Mouse (Mus musculus): ENCODE data around the gene Atat1.
A peak's percentile ranks its signal among the peaks of the same experiment; 100 is the strongest.

Gene Atat1

DNA sequence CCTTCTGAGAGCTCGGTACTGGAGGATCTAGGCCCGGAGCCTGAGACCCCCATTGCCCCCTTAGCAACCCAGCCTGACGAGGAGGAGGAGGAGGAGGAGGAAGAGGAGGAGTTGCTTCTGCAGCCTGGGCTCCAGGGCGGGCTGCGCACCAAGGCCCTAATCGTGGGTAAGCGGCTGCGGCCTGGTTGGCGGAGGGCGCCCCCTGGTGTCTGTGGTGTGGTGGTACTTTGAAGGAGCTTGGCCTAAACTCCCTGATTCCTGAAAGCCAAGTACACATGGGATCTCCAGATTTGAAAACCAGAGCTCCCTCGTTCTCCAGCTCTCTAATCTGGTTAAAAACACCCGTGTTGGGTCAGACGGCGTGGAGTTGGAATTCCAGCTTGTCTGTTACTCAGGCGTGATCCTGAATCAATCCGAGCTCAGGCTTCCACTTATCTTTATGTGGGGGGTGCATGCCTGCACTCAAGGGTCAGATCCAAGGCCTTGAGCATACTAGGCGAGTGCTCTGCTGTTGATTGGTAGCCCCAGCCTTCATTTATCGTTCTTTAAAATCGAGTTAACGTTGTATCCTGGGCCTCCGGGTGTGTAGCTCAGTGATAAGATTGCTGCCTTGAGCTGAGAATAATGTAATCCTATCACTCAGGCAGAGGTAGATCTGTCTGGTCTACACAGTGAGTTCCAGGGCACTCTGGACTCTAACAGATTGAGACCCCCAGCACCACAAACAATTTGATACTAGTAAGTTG, 35.9 kb downstream of the Atat1 start:
- peak; percentile 90 for DNase-seq

DNA sequence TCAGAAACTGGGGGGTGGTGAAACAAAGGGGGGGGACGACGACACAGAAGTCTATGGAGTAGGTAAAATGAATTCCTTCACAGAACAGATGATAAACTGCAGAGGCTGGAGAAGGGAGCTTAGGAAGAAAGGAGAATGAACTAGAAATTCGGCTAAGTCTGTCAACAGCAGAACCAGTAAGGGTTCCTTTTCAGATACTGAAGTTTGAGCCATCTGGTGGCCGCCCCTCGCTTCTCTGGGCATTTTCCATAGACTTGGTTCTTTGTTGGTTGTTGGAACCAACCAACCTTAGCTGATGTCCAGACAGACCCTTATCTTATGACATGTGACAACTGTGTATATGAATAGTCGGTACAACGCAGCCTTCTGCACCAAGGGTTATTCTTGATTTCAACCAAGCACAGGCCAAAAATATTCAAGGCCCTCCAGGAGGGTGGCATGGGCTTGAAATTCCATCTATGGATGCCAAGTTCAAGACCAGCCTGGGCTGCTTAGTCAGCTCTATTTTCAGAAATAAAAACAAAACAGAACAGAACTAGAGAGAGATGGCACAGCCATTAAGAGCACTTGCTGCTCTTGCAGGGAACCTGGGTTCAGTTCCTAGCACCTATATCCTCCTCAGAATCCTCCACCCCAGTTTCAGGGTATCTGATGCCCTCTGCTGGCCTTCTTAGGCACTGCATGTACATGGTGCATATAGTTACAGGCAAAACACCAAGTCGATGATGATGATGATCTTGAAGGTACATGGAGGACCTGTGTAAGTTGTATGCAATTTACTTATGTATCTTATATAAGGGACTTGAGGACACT, 38.8 kb downstream of the Atat1 start:
- DNase-seq, result peak; percentile 45

DNA sequence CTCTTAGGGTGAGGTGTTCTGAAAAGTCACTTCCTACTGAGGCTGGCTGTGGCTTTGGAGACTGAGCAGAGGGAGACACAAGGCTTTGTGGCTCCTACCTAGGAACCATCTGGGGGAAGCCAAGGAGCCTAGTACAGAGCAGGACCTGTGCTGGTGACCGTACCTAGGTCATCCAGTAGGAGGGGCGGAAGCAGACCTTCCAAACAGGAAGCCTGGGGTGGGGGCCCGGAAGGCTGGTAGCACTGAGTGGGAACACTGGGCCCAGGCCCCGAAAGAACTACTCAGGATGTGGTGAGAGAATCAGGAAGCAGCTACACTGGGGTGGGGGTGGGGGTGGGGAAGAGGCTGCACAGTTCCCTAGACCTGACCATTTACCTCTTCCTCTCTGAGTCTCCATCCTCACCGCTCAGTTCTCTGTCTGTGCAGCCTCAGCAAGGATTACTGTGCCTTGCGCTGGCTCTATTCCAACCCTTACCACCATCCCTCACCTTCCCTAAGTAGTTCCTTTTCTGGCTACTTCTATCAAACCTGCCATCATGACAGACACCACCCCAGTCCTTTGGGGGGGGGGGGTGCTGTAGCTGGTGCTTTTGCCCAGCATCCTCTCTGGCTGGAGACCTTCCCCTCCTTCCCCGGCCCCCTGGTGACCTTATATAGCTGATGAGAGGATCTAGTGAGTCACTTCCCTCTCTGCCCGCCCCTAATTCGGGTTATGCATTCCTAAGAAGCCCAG, 39.6 kb downstream of the Atat1 start:
- DNase-seq, result peak; percentile 62

DNA sequence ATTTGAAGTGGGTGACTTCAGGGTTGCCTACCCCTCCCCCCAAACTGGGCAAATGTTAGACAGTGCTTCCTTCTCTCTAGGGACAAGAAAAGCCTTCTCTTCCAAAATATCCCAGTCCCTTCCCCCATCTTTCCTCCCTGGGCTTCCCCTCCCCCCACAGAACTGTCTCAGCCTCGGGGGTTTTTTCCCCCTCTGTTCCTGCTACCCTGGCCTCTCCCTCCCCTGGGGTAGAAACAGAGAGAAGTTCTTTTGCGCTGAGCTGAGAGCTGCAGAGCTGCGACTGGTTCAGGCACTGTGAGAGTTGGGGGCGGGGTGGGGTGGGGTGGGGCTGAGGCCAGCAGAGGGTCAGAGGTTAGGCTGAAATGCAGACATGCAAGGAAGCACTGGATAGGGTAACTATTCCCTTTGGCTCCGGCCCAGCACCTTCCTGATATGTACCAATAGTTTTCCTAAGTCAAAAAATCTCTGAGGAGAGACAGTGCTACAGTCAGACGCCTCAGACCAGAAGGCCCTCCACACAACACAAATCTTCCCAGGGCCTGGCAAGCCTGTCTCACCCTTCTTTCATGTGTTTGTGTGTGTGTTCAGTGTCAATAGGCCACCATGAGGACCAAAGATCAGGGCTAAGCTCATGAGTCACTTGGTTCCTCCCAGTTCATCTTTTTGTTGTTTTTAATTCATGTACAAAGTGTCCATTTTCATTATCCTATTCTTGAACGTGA, 40.4 kb downstream of the Atat1 start:
- peak; percentile 57 for DNase-seq

DNA sequence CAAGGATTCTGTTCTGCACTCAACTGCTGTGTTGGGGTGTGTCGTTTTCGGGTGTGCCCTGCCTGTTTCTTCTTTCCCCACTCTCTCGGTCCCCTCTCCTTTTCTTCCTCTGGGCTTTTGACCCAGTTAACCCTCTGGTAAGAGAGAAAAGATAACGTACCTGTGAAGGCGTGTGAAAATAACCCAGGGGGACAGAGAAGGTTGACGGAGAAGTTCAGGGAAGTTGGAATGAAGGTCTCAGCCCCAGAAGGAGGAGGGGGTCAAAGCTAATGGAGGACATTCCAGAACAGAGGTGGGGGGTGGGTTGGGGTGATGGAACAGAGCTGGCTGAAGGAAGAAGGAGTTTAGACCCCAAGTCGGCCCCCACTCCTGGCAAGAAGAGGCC, 40.9 kb downstream of the Atat1 start:
- DNase-seq, result no peak

DNA sequence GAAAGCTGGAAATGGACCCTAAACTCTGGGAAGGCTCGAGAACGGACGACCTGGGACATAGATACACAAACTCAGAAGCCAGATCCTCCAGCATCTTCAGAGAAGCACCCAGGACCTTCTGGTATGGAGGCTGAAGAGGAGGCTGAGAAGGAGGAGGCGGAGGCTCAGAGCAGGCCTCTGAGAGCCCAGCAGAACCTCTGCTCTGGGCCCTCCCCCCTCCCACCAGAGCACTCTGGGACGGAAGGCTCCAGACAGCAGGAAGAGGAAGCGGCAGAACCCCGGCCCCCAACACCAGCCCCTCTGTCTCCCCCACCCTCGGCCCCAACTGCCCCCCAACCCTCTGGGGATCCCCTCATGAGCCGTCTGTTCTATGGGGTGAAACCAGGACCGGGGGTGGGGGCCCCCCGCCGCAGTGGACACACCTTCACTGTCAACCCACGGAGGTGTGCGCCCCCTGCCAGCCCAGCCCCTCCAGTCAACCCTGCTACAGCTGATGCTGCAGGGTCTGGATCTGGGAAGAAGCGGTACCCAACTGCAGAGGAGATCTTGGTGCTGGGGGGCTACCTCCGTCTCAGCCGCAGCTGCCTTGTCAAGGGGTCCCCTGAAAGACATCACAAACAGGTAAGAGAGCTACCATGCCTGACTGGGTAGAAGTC, 41.6 kb downstream of the Atat1 start:
- peak; percentile 26 for DNase-seq

DNA sequence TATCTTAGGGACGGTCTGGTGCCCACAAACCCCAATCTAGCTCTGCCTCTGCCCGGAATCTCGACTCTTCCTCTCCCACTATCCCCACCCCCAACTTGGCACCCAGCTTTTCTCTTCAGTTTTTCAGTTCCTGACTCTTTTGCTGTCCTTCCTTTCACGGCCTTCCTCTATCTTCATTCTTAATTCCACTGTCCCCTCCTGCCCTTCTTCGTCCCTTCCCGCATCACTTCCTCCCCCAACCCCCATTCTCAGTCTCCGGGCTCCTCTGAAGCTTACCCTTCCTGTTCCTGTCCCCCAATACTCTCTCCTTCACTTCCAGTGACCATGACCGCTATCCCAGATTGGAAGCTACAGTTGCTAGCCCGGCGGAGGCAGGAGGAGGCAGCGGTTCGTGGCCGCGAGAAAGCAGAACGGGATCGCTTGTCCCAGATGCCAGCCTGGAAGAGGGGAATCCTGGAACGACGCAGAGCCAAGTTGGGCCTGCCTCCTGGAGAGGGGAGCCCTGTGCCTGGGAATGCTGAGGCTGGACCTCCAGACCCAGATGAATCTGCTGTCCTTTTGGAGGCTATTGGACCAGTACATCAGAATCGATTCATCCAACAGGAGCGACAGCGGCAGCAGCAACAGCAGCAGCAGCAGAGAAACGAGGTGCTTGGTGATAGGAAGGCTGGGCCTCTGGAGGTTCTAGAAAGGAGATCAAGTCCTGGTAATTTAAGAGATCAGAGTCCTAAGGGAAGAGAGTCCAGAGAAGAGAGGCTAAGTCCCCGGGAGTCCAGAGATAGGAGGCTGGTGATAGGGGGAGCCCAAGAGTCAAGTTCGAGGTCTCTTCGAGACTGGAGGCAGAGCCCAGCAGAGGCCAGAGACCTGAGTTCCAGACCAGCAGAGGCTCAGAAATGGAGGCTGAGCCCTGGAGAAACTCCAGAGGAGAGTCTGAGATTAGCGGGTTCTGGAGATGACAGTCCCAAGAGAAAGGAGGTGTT, 42.7 kb downstream of the Atat1 start:
- DNase-seq, result peak; percentile 40

DNA sequence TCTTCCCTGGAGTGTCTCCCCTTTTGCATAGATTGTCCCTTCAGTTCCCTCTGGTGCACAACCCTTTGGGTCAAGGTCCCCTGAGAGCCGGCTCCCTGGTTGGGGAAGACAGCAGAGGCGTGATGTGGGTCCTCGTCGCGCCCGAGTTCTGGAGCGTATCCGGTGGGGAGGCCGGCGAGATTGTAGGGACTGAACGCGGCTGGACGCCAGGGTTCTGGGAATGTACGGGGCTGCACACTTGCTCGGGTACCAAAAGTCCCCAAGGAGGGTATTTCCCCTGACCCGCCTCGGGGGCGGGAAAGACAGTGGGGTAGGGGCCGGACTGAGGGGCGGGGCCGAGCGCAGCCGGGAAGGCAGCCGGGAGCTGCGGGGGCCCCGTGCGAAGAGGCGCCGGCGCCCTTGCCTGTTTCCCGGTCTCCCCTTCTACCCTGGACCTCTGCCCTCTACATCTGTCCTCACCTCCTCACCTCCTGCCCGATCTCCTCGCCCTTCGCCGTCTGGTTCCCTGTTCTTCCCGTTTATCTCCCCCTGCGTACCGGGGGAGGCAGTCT, 43.5 kb downstream of the Atat1 start:
- DNase-seq, result peak; percentile 61

DNA sequence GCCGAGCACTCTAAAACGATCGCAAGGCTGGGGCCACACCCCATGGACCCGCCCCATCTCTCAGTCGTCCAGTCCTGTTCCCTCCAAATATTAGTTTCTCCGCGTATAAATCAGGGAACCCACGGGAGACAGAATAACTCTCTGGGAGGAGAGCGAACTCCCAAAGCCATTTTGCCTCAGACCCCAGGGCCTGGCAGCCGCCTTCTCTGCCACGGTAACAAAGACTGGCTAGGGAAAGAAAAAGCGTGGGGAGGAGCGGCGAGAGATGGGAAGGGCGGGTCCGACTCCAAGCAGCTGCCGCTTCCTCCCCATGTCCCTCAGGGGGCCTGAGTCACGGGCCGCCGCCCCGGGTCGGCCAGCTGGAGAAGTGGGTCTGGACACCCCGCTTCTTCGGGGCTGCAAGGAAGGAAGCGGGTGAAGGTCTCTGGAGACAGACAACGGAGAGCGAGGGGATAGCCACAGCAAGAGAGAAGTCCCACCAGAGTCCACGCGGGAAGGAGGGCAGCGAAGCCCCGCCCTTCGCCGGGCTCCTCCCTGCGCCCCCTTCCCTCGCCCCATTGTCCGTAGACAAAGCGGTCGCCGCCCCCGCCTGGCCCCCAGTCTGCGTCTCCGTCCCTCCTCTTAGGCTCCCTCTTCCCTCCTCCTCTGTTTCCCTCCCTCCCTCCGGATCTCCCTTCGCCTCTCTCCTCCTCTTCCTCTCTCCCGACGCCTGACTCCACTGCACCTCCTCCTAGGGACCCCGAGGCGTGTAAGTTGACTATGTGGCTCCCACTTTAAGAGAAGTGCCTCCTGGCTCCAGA, 44.2 kb downstream of the Atat1 start, which contains the start of gene Ppp1r18:
TSS of gene Ppp1r18 (plus strand) at position 113 of the 800 bp plus-strand sequence.
- peak; percentile 67 for DNase-seq

DNA sequence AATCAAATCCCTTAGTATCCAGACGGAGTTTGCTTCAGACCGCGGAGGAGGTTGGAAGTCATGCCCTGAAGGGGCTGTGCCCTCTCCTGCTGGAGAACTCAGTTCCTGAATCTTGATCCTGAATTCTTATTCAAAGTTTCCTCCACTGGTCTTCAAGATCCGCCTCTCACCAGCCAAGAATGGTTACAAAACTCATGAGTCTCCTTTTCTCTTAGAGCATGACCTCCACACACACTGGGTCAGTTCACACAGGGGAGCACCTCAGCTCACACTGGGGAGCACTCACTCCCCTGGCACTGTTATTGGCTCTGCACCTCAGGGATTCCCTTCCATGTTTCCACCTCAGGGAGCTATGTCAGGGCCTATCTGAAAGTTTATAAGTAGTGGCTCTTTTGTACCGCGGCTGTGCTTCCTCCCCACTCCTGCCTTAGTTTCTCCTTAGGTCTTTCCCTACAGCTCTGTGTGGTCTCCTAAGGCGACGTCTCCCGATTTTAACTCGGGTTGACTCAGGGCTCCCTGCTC, 45.0 kb downstream of the Atat1 start:
- no peak for DNase-seq

DNA sequence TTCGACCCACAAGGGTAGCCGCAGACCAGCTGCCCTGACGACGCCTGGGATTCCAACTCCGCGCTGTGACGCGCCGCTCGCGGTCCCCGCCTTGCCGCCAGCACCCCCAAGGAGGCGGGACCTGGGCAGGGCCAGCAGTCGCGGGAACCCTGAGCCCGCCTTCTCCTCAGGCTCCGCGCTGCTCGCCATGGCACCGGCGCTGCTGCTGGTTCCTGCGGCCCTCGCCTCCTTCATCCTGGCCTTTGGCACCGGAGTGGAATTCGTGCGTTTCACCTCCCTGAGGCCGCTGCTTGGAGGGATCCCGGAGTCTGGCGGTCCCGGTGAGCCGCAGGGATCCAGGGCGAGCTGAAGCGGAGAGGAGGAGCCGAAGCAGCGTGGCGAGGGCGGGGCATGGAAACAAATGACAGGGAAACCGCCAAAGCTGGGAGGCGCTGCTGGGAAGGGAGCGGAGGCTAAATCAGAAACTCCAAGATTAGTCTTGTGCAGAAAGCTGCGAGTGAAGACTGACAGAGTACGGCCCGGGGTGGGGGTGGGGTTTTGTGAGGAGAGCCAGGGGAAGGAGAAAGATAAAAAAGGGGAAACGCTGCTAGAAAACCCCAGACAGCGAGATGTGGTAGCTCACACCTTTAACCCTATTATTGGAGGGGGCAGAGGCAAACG, 48.5 kb downstream of the Atat1 start, which contains the start of gene Nrm:
TSS of gene Nrm (plus strand) at position 121 of the 660 bp plus-strand sequence.
- DNase-seq, result peak; percentile 89

DNA sequence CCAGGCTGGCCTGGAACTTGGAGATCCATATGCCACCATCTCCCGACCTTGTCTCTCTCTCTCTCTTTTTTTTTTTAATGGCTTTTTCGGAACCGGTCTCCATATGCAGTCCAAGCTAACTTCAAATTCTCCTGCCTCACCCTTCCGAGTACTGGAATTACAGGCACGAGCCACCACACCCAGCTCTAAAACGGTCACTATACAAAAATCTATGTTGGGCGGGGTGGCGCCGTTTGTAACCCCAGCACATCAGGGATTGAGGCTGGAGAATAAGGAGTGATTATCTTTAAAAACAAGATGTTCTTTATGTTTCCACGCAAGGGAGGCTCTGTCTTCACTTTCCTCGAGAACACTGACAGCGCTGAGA, 49.1 kb downstream of the Atat1 start:
- DNase-seq, result no peak

DNA sequence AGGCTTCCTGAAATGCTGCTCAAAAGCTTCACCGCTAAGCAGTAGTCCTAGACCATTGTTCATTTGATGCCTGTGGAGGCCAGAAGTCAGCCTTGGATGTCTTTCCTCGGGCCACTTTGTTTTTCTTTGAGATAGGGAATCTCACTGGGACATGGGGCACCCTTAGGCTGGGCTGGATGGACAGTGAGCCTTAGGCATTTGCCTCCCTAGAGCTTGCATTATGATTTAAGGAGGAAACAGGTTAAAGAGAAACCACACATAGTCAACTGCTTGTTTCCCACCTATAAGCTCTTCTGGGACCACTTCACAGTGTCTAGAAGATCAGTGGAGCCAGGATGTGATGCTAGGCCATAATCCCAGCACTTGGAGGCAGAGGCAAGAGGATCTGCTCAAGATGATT, 50.0 kb downstream of the Atat1 start:
- no peak for DNase-seq

DNA sequence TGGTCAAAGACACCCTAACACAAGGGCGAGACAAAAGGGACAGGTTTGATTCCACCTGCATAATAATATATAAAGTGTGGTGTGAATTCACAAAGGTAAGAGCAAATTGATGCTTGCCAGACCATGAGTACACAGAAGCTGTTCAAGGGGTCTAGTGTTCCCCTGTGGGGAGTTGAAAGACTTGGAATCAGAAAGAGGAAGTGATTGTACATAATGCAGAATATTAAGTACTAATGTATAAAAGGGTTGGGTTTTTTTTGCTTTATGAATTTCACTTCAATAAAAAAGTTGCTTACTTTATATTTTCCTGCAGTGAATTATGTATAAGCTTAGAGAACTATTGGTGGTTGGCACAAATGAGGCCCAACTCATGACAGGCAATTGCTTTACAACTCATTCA, 50.5 kb downstream of the Atat1 start:
- DNase-seq, result no peak

DNA sequence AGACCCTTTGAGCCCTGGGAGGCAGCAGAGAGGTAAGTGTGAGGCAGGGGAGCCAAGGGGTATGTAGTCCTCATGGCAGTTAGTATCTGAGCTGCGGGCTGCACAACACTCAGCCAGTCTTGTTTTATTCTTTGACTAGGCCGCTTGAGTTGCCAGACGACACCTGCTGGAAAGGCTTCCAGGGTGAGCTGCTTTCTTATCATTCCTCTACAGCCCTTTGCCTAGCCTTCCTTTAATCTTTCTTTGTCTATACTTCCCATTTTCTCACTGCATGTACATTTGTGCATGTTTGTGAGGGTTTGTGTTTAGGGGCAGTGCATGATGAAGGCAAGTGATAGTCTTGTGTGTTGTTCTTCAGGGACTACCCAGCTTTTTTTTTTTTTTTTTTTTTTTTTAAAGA, 58.9 kb downstream of the Atat1 start:
- peak; percentile 54 for DNase-seq

DNA sequence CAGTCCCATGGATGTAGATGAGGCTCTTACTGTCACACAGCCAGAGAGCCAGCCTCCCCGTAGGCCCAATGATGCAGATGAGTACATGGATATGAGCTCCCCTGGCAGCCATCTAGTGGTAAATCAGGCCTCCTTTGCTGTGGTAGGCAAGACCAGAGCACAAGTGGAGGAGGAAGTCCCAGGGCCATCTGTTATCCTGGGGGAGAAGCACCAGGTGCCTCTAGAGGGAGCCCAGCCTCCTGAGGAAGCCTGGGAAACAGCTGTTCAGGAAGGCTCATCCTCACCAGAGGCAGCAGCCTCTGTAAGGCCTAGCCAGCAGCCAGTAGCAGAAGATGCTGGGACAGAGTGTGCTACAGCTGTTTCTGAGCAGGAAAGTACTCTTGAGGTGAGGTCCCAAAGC, 61.8 kb downstream of the Atat1 start:
- DNase-seq, result no peak

Measured in liver (tissue).